Mouse (Mus musculus): ENCODE data around the gene Ptpn22. TPM values are rescaled to one million over a fixed set of nuclear protein-coding genes. Genes with fewer than 3 reads are reported as not detected.

The Ptpn22 gene
- total RNA-seq, 2 experiments from 2014 or later: 1.1 to 1.4 TPM

DNA sequence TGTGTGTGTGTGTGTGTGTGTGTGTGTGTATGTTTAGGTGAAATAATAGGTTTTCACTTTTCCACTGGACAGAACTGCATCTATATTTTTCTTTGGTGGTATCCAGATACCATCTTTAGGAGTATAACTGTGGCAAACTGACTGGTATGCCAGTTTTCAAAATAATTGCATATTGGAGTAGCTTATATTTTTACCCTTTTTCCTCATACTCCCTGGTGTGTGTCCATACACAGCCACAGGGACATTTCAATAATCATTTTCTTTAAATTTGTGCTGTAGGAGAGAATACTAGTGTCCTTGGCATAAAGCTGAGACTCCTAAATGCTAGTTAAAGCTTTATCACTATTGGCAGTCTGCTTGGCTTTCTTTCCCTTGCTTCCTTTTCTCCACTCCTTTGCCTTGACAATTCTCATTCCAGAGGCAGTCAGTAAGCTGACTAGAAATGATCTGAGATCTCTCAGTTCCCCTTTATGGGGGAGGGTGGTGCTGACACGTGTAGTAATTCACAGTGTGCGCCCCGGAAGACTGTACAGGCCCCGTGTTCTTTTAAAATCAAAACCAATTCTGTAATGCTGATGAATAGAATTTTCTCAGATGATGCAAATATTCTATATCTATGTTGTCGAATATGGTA is 56.7 kb downstream of the Ptpn22 start:
- no peak for DNase-seq (ENCODE audit: low spot score in 2 of 2)

DNA sequence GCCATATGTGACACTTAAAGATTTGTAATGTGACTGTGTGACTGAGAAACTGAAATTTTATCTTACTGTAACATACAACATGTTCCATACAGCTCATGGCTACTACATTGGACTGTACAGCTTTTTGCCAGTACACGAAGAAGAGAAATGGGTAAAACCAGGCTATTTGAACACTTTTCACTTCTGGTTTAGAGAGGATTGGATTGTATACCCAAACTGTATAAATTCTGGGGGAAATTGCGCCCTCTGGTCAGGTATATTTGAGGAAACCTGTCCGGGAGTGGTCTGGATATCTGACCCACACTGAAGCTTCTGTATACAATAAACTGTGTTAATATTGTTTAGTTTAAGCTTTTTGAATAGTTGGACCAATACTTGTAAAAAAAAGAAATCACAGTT is 57.2 kb downstream of the Ptpn22 start:
- DNase-seq (ENCODE audit: low spot score in 2 of 2): no peak

DNA sequence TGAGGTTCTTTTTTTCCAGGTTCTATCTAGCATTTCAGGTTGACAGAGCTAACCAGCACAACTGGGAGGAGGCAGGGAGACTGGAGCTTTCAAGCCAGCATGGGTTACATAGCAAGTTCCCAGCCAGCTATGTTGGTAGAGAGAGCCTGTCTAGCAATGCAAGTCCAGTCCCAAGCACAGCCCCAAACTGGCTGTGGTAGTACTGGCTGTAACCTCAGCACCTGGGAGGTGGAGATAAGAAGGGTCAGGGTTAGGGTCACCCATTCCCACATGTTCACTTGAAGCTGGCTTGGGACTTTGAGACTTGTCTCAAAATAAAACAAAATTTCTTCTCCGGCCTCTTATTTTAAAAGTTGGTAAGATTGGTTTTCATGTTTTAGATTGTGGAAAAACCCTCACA is 60.5 kb downstream of the Ptpn22 start:
- DNase-seq (ENCODE audit: low spot score in 2 of 2): no peak

DNA sequence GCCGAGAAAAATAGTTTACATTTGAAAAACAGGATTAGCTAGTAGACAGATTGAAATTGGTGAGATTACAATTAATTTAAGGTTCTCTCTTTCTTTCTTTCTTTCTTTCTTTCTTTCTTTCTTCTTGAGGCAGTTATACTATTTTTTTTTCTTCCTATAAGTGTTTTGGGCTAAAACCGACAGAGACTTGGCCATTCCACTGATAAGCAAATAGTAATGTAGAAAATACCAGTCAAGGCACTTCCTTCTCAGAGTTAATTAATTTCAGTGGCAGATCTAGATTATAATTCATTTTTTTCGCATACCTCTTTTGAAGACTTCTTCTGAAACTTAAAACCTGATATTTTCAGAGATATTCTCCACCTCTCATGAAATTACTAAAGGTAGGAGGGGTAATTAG is 65.7 kb downstream of the Ptpn22 start:
- DNase-seq (ENCODE audit: low spot score in 2 of 2): no peak

DNA sequence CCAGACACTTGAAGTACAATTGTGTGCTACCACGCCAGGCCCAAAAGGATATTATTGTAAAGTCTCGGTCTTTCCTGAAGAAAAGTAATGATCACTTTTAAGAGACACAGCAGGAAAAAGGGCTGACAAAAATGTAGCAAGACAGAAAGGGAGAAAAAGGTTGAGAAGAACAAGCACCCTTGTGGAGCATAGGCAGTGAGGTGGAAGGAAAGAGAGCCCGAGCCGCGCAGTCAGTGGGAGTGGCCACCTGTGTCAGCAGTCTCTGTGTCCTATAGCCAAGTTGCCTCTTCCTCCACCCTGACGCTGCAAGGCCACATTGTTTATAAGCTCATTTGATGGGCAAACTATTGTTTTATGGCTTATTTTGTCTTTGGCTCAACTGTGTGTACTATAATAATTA is 67.9 kb downstream of the Ptpn22 start:
- no peak for DNase-seq (ENCODE audit: low spot score in 2 of 2)

GRCm38 (mm10) chr3:103944794-103945562 is 85.4 kb downstream of the Ptpn22 start:
- no peak for DNase-seq (ENCODE audit: low spot score in 2 of 2)

DNA sequence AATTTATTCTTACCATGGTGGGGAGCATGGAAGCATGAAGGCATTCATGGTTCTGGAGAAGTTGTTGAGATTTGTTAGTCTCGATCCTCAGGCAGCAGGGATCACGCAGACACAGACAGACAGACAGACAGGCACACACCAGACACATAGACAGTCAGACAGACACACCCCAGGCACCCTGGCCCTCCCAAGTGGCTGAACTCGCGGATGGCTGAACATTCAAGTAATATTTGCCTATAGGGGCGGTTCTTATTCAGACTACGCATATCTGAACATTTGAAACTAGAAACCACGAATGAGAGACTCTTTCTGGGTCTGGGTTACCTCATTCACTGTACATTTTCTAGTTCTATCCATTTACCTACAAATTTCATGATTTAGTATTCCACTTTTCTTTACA is 89.1 kb downstream of the Ptpn22 start:
- no peak for DNase-seq (ENCODE audit: low spot score in 2 of 2)

- no peak for DNase-seq (ENCODE audit: low spot score in 2 of 2)
Measured at GRCm38 (mm10) chr3:103960622-103961021, 101.0 kb downstream of the Ptpn22 start.

Other genes with a start within 250 kb of the Ptpn22 start
- 1 to 10 TPM in 1 of 2 experiments, under 1 TPM in 1; 0.17 to 2.9 TPM for gene Atg4a-ps, start 213.7 kb upstream of the Ptpn22 start, total RNA-seq (2021)
- gene Olfml3, start 121.8 kb upstream of the Ptpn22 start, total RNA-seq (2021): 10 to 100 TPM; 31.6 to 33.6 TPM
- gene Gm10964, start 120.4 kb upstream of the Ptpn22 start, total RNA-seq (2021): not detected
- gene Hipk1, start 68.2 kb upstream of the Ptpn22 start, total RNA-seq (2021): 100 to 1,000 TPM; 126 to 134 TPM
- 10 to 100 TPM; 20.5 to 21.3 TPM for gene Dclre1b, start 50.4 kb upstream of the Ptpn22 start, total RNA-seq (2021)
- gene Ap4b1, start 50.3 kb upstream of the Ptpn22 start, total RNA-seq (2021): 10 to 100 TPM; 18.7 to 22.1 TPM
- not detected for gene Gm43064, start 50.2 kb upstream of the Ptpn22 start, total RNA-seq (2021)
- under 1 TPM; 0.31 to 0.50 TPM for gene Bcl2l15, start 27.2 kb upstream of the Ptpn22 start, total RNA-seq (2021)
- gene Rsbn1, start 54.3 kb downstream of the Ptpn22 start, total RNA-seq (2021): 10 to 100 TPM; 20.3 to 20.9 TPM
- gene Phtf1, start 108.3 kb downstream of the Ptpn22 start, total RNA-seq (2021): 10 to 100 TPM; 24.3 to 28.9 TPM

All from adrenal gland, postnatal 4 days (tissue).